Mouse (Mus musculus): ENCODE results near the gene Camk1.
"Not testable (repeated sequence)": the region's sequence is repeated elsewhere in the genome, so short reads cannot be mapped to it uniquely, and the experiment has no call there.

Camk1 gene

DNA sequence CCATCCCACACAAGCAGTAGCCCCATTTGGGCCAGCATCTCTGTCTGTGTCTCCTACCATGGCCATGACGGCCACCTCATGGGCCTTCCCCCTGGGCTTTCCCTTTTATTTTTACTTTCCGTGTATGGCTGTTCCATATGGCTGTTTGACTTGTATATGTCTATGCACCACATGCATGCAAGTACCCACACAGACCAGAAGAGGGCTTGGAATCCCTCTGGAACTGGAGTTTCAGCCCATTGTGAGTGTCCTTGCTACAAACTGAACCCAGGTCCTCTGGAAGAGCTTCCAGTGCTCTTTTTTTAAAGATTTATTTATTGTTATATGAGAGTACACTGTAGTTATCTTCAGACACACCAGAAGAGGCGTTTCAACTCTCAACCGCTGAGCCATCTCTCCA, 17.7 kb upstream of the Camk1 start:
- DNase-seq (ENCODE audit: low spot score in 2 of 2), result no peak

DNA sequence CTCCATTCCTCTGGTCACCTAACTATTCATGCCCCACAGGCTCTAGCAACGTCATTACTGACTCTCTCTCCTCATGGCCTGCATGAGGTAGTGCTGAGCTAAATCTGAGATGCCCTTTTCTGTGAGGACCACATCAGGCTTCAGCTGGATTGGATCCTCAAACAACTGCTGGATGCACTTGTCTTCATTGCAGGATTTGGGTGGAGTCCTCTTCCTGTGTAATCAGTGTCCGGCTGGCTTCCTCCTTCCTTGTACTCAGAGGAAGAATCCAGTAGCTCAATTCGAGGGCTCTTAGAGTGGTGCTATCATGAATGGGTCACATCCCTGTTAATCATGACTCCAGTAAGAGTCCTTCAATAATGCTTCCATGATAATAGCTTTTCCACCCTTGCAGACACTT, 9.9 kb upstream of the Camk1 start:
- DNase-seq (ENCODE audit: low spot score in 2 of 2), result no peak

DNA sequence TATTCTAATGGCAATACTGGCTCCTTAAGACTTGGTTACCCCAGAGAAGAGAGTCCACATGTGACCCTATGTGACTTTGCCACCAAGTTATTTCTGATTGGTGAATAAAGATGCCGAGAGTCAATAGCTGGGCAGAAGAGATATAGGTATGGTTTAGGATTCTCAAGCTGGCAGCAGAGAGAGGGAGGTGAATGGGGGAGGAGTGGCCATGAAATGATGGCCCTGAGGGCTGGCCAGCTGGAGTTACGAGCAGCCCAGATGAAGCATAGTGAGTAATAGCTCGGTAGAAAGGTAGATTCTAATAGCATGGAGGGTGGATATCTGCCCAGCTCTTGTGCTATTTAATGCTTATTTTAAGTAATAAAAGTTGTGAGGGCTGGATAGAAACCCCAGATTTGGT, 9.0 kb upstream of the Camk1 start:
- DNase-seq (ENCODE audit: low spot score in 2 of 2), result no peak

DNA sequence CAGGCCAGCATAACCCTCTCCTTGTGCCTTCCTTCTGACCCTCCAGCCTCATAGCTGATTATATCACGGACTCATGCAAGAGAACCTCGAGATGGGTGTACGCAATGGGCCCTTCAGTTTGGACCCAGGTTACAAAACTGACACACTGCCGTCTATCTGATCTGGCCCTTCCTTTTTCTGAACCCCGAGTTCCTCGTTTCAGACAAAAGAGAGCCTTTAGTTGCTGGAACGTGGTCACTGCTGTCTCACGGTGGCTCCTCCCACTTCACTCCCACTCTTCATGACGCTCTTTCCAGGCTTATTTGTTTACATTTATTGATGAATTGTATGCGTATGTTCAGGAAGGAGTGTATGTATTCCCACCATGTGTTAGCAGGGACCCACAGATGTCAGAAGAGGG, 7.9 kb upstream of the Camk1 start:
- DNase-seq (ENCODE audit: low spot score in 2 of 2), result no peak

DNA sequence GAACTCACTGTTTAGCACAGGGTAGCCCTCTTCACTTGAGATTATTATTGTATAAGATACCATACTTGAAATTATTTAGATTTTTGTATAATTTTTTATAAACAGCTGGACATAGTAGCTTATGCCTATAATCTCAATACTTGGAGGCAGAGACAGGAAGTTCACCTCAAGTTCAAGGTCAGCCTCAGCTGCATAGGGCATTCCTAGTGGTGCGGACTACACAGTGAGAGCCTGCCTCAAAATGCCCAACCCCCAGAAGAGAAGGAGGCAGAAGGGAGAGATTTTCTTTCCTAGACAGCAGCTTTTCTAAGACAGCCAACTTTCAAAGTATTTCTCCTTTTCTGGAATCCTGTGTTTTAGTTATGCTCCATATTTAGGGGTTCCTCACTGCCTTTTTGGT, 7.4 kb upstream of the Camk1 start:
- no peak for DNase-seq (ENCODE audit: low spot score in 2 of 2)

DNA sequence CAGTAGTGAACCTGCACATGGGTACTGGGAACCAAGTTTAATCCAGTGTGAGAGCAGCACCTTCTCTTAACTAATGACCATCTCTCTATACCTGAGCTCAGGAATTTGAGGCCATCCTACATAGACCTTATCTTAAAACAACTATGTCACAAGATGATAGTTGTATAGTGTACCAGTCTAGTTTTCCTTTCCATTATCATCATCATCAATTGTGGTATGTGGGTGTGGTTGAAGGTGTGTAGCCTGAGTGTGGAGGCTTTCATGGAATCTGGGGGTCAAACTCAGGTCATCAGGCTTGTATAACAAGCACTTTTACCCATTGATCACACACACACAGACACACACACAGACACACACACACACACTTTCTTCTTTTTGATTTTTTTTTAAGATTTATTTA, 6.8 kb upstream of the Camk1 start:
- DNase-seq (ENCODE audit: low spot score in 2 of 2), result no peak

DNA sequence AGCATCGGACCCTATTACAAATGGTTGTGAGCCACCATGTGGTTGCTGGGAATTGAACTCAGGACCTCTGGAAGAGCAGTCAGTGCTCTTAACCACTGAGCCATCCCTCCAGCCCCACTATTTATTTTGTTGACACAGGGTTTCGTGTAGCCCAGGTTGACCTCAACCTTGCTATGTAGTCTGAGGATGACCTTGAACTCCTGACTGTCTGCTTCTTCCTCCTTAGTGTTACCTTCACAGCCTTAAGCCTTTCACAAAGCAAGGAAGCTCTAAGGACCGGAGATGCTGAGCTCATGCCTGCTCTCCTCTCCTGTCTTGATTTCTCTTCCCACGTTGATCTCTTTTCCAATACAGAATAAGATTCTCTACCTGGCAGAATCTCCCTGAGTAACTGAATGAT, 3.1 kb upstream of the Camk1 start:
- no peak for DNase-seq (ENCODE audit: low spot score in 2 of 2)

DNA sequence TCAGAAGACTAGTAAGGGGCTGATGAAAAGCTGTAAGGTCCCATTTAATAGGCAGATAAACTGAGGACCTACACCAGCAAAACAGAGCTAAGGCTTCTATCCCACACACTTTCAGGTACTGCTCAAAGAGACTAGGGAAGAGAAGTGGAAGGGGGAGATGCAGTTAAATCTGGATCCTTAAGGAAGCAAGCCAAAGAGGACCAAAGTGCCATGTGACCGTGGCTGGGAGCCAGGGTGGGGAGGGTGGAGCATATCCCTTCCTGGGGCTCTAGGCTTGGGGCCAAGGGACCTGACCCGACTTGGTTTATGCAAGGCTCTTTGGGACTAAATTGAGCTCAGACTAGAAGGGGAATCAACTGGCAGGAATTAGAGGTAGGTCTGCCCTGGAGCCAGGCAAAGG, 537 bp upstream of the Camk1 start:
- DNase-seq (ENCODE audit: low spot score in 2 of 2), result peak; percentile 30 to 56

DNA sequence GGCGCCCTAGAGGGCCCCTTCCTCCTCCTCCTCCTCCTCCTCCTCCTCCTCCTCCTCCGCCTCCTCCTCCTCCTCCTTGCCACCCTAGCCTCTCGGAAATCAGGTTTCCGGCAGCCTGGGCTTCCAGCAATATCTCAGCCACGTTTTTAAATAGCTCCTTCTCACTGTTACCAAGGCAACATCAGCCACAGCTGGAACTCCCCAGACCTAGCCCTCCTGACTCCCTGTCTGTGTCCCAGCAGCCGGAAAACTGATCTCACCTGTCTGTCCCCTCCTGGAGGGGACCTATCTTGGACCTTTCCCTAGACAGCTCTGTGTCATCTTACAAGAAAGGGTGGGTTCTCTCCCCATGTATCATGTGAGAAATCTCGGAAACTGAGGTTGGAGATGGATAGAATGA, 1.5 kb downstream of the Camk1 start:
- no peak for DNase-seq (ENCODE audit: low spot score in 2 of 2)

DNA sequence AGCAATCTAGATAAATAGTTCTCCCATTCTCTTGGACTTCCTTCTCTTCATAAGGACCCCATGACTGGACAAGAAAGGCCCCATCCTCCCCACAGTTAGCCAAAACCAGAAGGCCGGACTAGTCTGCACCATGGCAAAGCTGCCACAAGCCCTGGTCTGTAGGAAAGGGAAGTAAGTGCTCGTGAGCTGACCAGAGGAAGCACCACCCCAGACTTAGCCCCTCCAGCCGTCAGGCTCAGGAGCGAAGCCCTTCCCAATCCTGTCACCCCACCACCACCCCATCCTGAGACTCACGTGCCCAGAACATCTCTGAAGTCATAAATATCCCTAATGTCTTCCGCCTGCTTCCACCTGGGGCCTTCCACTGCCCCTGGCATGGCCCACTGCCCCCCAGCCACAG, 2.2 kb downstream of the Camk1 start:
- no peak for DNase-seq (ENCODE audit: low spot score in 2 of 2)

DNA sequence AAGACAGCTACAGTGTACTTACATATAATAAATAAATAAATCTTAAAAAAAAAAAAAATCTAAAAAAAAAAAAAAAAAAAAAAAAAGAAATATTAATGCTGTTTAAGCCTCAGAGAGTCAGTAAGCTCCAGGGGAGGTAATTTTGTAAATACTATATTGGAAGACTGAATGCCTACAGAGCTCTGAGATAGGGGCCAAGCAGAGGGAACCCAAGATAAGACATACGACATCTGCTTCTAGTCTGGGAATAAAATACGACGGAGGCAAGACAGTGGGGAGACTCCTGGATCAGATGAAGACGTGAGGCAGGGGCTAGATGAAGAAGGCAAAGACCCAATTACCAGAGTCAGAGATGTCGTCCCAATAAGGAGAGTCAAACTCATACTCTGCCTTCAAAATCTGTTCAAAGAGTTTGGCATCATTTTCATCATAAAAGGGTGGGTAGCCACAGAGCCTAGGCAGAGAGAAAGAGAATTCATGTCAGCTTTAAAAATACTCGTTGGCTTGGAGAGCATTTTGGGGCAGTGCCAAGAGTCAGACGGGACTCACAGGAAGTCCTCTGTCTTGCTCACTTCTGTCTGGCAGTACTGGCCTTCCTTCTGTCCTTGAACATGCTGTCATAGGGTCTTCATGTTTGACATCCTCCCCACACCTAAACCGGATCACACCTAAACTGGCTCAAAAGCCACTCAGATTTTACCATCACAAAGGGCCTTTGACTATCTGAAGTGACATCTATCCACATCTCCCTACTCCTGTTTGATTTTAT, 6.7 kb downstream of the Camk1 start:
- DNase-seq (ENCODE audit: low spot score in 2 of 2), result no peak

DNA sequence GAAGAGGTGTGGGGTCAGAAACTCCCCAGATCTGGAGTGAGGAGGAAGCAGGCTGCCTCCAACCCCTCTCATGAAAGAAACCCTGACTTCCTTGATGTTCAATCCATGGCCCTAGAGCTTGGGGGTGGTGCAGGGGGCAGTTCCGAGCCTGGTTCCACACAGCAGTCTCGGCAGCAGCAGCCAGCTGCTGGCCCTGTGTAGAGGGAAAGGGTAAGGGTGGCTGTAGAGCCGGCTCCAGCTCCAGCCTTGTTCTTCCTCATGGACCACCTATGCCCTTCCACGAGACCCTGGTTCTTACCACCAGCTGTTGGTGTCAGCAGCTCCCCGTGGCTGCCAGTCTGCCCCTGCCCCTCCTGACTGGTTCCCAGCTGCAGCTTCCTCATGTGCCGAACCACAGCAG, 9.6 kb downstream of the Camk1 start:
- no peak for DNase-seq (ENCODE audit: low spot score in 2 of 2)

DNA sequence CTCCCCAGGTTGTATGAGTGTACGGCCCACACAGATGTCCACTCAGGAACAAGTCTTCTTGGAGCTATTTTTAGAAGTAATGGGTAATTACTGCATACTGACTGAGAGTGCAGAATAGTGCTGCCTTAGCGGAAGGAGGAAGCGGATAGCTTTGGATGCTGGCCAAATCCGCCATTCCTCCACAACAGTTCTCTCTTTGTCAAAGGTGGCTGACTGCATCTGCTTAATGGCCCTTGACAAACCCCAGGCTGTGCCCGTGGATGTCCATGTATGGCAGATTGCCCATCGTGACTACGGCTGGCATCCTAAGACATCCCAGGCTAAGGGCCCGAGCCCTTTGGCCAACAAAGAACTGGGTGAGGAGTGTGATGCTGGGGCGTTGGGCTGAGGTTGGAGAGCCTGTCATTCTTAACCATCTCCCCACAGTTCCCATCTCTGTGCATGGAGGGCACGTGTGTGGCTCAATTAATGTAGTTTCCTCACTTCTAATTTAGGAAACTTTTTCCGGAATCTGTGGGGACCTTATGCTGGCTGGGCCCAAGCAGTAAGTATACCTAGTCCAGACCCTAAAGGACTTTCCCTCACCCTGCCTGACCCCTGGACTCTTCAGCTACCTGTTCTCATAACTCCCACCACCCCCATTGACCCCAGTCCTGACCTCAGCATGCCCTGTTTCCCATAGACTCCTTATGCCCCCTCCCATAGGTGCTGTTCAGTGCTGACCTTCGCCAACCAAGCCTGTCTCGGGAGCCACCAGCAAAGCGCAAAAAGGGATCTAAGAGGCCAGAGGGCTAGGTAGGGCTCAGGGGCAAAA, 10.4 kb downstream of the Camk1 start:
- DNase-seq (ENCODE audit: low spot score in 2 of 2), result no peak

DNA sequence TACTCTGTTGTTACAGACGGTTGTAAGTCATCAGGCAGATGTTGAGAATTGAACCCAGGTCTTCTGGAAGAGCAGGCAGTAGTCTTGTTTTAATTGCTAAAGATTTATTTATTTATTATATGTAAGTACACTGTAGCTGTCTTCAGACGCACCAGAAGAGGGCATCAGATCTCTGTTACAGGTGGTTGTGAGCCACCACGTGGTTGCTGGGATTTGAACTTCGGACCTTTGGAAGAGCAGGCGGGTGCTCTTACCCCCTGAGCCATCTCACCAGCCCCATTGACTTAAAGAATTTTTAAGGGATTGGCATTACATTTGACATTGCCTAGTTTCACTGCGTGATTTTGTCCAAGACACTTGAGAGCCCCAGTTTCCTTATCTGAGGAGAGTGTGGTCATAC, 11.1 kb downstream of the Camk1 start:
- not testable (repeated sequence) for DNase-seq (ENCODE audit: low spot score in 2 of 2)

DNA sequence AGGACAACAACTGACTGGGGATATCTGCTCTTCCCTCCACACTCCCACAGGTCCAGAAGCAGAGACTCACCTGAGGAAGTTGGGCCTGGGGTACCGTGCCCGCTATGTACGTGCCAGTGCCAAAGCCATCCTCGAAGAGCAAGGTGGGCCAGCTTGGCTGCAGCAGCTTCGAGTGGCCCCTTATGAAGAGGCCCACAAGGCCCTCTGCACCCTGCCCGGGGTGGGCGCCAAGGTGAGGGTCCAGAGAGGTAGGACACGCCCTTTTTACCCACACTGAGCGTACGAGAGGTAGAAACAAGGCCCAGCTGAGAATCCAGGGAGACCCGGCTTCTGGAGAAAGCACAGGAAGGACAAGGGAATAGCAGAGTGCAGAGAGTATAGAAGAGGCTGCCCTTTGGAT, 12.1 kb downstream of the Camk1 start:
- no peak for DNase-seq (ENCODE audit: low spot score in 2 of 2)

DNA sequence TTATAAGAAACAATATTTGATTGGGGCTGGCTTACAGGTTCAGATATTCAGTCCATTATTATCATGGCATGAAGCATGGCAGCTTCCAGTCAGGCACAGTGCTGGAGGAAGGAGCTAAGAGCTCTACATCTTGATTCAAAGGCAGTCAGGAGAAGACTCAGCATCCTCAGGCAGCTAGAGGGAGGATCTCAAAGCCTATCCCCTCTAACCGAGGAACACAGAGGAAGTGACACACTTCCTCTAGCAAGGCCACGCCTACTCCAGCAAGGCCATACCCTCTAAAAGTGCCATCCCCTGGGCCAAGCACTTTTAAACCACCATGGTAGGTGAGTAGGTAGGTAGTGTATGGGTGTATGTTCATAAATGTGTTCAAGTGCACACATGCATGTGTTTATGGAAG, 13.2 kb downstream of the Camk1 start:
- DNase-seq (ENCODE audit: low spot score in 2 of 2), result no peak

DNA sequence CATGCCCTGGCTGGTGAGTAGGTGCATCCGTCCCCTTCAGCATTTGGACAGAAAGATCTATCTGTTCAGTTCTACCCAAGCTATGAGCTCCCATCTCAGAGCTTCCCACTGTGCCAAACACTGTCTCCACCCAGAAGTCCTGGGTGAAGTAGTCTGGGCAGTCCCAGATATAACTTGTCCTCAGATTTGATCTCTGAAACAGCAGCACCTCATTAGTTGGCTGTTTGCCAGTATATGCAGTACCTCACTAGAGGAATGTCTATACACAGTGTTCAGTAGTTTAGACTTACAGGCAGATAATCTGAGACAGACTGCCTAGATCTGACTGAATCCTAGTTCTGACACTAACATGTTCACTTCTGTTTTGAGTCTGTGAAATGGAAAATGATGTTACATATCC, 14.4 kb downstream of the Camk1 start:
- no peak for DNase-seq (ENCODE audit: low spot score in 2 of 2)

DNA sequence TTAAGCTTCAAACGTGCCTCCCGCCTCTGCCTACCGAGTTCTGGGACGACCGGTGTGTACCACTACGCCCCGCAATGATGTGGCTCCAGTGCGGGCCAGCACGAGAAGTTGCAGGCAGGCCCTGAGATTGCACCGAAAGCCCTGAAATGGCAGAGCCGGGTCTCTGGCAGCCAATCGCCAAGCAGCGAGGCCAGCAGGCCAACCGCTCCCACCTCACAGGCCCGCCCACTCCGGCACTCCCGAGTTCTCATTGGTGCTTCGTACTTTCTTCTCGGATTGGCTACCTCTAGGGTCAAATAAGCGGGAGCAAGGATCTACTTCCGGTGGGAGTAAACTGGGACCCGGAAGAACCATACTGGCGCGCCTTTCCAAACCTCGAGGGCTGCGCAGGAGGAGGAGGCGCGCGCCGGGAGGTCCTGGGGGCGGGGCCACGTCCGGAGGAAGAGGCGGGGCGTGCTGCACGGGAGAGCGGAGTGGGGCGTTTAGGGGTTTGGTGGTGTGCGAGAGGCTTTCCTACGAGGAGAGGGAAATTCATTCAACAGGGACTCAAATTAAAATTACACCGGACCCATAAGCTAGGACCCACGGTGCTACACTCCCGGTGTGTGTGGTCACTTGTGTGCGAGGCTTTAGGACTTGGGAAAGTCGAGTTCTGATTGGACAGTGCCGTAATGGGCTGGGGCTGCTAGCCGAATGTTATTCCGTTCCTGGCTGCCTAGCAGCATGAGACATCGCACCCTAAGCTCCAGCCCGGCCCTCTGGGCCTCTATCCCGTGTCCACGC, 17.1 kb downstream of the Camk1 start, which contains the start of gene Ogg1:
Gene Ogg1, plus strand, starts transcription at position 440 of the 783 bp plus-strand sequence.
- peak; percentile 90 to 97 for DNase-seq (ENCODE audit: low spot score in 2 of 2)

DNA sequence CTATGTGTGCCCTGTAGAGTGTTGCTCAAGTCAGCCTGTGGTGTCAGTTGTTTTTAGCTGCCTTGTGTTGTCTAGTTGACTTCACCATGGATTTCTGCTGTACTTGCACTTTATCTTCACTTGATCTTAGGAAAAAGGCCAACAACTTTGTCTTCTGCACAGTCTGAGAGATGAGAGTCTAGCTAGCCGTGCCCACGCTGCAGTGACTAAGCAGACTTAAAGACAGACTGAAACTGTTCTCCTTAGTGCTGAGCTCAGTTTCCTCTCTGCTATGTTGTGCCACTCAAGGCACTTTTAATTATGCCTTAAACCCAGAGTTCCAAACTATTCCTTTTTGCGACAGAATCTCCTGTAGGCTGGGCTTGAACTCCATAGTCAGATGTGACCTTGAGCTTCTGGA, 27.8 kb downstream of the Camk1 start:
- no peak for DNase-seq (ENCODE audit: low spot score in 2 of 2)

DNA sequence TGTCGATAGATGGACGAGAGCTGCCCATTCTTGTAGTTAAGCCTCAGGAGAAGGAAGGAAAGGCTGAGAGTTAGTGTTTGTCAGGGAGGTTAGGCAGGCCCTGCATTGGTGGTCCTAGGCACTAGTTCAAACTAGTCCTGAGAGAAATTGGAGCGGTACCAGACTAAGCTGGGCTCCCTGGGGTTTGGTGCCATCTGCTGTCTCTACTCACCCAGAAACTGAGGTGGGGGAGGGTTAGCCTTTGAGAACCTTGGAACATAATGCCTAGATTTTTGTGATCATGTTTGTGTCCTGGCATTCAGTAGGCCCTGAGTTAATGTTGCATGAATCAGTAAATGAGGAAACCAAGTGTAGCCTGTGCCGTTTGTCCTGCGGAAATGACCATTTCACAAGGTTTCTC, 35.6 kb downstream of the Camk1 start:
- no peak for DNase-seq (ENCODE audit: low spot score in 2 of 2)

DNA sequence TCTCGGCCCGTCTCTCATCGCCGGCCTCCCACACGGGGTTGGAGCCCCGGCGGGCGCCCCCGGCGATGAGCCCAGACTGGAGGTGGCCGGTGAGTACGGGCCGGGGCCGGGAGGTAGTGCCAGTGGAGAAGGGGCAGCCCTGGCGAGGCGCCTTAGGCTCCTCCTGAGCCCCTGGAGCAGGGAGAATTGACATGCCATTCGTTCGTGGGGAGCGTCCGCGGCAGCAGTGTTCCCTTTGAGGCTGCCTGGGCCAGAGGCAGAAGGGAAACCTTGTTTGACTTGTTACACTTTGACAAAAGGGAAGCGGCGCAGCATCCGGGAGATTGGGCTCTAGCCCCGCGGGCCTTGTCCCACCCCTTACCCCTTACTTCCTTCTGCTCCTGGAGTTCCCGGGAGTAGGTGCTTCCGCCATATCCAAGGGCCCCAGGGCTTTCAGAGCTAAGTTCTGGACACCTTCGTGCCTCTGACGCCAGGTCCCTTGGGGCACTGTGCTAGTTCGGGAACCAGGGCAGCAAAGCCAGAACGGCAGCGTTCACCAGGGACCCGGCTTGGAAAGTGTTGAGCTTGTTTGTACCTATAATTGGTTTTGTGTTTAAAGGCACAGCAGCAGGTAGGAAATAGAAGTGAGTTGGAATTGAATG, 36.2 kb downstream of the Camk1 start:
- peak; percentile 28 to 39 for DNase-seq (ENCODE audit: low spot score in 2 of 2)

DNA sequence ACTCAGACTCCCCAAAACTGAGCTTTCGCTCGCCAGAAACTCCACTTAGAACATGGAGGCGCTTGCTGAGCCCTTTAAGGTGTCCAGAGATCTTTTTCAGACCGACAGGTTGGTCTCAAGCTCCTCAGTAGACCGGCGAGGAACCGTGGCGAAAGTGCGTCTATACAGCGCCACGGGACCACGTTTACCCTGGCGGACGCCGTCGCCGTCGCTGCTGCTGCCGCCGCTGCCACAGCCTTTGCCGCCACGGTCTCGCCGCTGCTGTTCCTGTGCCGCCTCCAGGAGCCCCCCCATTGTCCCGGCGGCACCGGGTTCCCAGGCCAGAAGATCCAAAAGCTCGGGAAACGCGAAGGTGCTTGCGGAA, 36.8 kb downstream of the Camk1 start, which contains the start of gene Brpf1:
Gene Brpf1, plus strand, starts transcription at position 152 of the 364 bp plus-strand sequence.
- DNase-seq (ENCODE audit: low spot score in 2 of 2), result no peak

Measured in urinary bladder, adult 18-20 months (tissue).